Mouse (Mus musculus): Measurements from ENCODE around the gene Lhx5.

Gene Lhx5

DNA sequence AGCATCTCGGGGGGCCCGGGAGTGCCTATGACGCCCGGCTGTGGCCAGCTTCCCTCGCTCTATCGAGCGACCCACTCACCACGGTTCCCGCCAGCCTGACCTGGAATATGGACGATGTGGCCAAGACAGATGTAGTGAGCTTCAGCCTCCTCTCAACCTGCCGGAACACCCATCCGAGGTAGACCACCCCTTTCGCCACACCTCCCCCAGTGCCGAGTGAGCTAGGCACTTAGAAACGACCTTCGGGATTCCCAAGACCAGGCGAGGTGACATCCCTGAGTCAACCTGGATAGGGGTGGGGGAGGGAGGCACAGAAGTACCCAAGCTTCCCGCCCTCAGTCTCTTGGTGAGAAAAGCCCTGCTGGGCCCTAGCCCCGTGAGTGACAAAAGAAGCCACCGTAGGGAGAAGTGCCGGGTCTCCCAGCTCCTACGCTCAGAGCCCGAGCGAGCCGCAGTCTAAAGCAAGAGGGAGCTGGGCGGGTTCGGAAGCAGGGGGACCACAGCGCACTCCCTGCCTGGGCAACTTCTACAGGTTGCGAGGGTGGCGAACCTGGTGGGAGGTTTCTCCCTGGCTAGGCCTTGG lies 407 bp upstream of the Lhx5 start:
- DNase-seq (ENCODE audit: low read depth in 1 of 2, low spot score in 2 of 2): no peak

DNA sequence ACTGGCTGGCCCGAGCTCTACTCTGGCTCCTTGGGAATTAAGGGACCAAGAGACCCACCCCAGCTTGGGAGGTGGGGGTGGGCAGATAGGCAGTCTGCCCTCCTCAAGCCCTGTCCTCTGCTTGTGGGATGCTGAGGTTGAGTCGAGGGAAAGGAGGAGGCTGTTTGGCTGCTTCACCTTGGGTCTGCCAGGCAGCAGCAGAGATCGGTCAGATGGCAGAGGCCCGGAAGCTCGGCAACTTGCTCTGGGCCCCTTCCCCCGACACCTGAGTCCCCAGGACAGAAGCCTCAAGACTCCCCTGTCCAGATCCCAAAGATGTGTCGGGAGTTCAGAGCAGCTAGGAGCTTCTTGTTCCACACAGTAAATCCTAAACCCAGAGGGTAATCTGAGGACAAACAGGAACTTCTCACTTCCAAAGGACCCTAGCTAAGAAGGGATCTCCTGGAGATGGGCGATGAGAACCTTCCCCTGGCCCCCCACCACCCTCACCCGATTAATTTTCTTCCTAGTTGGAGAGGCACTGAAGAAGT lies 1.1 kb downstream of the Lhx5 start:
- DNase-seq (ENCODE audit: low read depth in 1 of 2, low spot score in 2 of 2): no peak

DNA sequence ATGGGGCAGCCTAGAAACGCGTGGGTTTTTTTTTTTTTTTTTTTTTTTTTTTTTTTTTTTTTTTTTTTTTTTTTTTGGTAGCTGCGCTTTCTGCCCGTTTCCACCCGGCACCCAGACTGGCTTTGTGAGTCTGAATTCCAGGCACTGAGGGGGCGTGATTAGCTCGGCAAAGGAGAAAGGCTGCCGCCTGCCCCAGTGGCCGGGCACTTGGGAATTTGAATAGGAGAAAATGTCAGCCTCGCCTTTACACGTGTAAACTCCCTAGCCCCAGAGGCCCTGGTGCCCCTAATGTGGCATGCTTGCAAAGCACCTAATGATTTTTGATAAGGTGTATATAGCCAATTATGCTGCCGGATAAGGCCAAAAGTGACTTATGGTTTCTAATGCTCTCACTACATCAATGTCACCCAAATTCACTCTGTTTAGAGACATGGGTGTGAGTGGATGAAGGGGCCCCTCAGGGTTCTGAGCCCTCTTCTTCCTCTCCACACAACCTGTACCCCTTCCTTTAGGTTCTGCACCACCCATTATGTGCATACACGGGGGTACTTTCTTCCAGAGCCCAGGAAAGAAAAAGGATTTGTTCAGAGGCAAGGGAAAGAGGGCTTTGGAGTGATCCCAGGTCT lies 1.7 kb downstream of the Lhx5 start:
- no peak for DNase-seq (ENCODE audit: low read depth in 1 of 2, low spot score in 2 of 2)

DNA sequence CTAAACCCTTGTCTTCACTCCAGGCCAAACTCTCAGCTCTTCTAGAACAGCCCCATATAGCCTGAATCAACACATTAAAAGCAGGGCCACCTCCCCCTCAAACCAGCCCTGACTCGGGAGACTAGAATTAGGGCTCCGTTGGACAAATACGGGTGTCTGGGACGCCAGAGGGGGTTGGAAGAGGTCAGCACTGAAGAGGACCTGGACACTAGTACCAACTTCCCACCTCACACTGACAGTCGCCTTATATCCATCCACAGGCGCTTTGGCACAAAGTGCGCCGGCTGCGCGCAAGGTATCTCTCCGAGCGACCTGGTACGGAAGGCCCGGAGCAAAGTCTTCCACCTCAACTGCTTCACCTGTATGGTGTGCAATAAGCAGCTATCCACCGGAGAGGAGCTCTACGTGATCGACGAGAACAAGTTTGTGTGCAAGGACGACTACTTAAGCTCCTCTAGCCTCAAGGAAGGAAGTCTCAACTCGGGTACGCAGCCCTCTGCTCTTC lies 2.8 kb downstream of the Lhx5 start:
- no peak for DNase-seq (ENCODE audit: low read depth in 1 of 2, low spot score in 2 of 2)

DNA sequence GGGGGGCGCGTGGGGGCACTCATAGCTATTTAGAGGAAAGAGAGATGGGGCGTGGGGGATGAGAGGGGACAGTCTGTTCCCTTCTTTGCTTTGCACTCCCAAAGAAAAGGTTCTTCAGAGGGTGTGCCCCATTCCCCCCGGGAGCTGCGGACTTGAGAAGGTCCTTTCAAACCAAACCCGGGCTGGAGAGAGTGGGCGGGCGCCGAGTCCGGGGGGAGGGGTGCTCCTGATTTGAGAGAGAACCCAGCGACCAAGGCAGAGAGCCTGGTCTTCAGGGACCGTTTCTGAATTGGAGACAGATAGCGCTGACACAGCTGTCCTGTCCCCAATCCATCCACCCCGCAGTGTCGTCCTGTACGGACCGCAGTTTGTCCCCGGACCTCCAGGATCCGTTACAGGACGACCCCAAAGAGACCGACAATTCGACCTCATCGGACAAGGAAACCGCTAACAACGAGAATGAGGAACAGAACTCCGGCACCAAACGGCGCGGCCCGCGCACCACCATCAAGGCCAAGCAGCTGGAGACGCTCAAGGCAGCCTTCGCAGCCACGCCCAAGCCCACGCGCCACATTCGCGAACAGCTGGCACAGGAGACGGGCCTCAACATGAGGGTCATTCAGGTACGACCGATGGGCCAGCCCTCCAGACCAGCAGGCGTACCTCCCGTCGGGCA lies 3.6 kb downstream of the Lhx5 start:
- no peak for DNase-seq (ENCODE audit: low read depth in 1 of 2, low spot score in 2 of 2)

DNA sequence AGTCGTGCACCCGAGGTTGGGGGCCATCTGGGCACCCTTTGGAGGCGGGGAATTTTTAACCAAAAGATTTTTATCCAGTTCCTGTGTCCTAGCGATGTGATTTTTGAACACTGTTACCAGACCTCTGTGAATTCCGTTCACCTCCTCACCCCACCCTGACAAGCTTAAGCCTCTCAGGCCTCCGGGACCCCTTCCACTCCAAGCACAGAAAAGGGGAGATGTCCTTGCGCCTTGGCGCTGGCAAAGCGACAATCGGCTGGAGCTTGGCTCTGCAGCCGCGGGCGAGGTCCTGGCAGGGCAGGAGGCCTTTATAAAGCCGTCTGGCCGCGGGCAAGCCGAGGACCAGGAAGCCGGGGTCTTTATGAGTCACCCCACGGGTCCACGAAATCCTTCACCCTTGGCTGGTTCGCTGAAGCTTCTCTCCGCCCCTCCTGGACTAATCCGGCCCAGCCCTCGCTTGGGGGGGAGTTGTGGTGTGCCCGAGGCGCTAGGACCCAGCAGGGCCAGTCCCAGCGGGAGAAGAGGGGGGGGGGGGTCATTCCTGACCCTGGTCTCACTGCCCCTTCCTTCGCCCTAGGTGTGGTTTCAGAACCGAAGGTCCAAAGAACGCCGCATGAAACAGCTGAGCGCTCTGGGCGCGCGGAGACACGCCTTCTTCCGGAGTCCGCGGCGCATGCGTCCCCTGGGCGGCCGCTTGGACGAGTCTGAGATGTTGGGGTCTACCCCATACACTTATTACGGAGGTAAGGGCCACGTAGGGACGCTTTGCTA lies 4.4 kb downstream of the Lhx5 start:
- no peak for DNase-seq (ENCODE audit: low read depth in 1 of 2, low spot score in 2 of 2)

DNA sequence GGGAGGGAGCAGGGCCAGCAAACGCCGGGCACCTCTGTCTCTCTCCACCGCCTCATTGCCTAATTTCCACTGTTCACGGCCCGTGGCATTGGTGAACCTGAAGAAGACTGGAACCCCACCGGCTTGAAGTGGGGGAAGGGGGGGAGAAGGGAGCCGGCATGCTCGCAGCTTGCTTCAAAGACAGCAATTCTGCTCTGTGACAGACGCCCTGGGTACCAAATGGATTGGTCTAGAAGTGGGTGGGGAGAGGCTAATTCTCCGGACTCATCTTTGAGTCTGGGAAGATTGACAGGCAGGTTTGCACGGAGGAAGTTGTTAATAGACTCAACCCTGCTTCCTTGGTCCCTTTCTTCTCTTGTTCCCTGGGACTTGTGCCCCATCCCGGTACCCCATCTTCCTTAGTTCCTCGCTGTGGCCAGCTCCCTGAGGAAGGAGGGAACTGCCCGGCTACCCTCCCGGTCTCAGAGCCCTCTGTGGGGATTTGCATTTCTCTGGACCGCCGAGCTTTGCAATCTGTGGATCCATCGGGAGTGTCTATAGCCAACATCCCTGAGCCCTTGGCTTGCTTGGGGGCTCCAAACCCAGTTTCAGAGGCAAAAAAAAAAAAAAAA lies 5.5 kb downstream of the Lhx5 start:
- DNase-seq (ENCODE audit: low read depth in 1 of 2, low spot score in 2 of 2): no peak

DNA sequence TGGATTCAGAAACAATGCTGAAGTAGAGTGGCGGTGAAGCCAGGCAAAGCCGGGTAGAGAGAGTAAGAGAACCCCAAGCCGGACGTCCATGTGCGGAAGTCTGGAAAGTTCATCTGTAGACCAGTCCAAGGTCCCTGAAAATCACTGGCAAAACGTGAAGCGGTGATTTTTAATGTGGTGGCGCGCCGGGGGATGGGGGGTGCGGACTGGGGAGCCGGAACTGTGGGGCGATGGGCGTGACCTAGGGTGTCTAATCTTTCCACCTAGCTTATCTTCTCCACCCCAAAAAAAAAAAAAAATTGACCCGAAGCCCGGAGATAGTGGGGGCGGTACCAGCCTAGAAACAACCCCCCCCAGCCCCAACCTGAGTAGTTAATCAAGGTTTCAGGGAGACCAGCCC lies 6.0 kb downstream of the Lhx5 start:
- no peak for DNase-seq (ENCODE audit: low read depth in 1 of 2, low spot score in 2 of 2)

DNA sequence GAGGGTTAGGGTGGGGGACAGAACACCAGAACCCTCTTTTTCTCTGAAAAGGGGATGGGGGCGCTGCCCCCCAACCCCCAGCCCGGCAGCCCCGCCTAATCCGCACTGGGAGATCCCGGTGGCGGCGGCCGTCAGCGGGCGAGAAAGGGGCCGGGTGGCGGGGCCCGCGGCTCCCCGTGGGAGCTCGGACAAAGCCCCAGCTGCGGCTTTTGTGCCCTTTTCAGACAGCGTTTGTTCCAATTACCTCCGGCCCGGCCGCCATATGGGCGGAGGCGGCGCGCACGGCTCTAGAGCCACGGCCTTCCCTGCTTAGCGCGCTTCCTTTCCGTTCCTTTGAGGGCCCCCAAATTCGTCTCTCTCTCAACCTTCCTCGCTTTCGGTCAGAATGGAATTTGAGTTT lies 6.5 kb downstream of the Lhx5 start:
- no peak for DNase-seq (ENCODE audit: low read depth in 1 of 2, low spot score in 2 of 2)

DNA sequence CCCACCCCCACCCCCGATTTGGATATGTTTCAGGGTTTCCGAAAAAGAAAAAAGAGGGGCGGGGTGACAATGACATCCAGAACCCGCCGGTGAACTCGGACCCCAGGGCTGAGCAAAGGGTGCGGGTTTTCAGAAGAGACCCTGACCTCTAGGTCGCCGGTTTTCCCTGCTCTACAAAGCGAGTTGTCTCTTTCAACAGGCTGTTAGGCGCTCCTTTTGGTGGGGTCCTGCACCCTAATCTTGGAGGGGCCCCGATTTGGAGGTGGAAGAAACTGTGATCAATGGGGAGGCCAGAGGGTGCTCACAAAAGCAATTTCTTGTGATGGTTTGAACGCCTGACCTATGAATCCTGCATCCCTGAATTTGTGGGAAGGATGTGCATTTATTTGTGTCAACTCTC lies 7.0 kb downstream of the Lhx5 start:
- DNase-seq (ENCODE audit: low read depth in 1 of 2, low spot score in 2 of 2): no peak

DNA sequence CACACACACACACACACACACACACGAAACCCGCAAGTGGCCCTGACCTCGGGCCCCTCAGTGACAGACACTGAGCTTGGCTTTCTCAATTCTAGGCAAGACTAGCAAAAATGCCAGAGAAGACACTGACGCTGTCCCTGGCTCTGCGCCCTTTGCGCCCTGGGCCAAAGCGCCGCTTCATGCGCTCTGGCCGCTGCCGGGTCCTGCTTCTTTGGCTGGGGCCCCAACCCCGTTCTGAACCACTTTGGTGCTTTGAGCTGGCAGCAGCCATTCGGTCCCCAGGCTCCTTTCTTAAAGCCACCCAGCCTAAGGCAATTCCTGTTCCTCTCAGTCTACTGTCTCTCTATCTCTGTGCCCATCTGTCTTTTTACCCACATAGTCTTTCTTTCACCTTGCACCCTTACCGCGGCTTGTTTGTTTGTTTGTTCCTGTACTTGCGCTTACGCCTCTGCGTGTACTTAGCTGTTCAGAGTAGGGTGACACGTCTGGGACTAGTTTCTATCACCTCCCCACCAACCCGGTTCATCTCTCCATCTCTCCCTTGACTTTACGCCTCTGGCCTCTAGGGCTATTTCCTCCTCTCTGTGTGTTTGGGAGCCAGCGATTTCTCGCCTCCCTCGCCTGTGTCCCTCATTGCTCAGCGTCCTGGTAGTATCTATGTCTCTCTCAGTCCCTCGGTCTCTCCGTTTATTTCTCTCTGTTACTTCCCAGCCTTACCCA lies 7.7 kb downstream of the Lhx5 start:
- no peak for DNase-seq (ENCODE audit: low read depth in 1 of 2, low spot score in 2 of 2)

DNA sequence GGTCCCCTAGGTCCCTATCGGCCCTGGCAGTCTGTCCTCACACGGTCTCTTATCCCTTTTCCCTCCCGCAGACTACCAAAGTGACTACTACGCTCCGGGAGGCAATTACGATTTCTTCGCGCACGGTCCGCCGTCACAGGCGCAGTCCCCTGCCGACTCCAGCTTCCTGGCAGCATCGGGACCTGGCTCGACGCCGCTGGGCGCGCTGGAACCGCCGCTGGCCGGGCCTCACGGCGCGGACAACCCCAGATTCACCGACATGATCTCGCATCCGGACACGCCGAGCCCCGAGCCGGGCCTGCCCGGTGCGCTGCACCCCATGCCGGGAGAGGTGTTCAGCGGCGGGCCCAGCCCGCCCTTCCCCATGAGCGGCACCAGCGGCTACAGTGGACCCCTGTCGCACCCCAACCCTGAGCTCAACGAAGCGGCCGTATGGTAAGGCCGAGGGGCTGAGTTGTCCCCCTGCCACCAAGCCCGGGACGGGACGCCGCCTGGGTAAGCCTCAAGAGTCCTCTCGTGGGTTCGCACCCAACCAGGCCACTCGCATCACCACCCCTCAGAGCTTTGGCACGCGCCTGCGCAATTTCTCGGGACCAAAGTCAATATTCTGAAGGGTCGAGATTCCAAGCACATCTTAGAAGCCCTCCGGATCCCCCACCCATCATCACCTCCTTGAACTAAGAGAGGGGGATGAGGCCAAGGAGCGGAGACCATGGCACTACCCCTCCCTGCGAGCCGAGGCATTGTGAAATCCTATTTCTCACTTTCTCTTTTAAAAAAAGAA lies 8.6 kb downstream of the Lhx5 start:
- no peak for DNase-seq (ENCODE audit: low read depth in 1 of 2, low spot score in 2 of 2)

DNA sequence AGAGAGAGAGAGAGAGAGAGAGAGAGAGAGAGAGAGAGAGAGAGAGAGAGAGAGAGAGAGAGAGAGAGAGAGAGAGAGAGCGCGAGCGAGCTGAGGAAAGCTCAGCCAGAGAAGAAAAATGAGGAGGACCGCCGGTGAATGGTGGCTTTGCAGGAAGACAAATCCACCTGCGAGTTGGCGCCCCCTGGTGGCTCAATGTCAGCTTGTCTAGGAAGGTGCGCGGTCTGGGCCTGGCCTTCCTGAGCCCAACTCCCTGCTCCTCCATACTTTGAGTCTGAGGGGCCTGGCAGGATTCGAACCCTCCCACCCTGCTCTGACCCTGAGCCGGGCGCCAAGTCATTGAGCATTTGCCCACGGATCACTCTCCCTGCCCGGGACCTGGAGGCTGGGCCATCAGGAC lies 9.2 kb downstream of the Lhx5 start:
- DNase-seq (ENCODE audit: low read depth in 1 of 2, low spot score in 2 of 2): peak in 1 of 2 experiments; percentile 35

DNA sequence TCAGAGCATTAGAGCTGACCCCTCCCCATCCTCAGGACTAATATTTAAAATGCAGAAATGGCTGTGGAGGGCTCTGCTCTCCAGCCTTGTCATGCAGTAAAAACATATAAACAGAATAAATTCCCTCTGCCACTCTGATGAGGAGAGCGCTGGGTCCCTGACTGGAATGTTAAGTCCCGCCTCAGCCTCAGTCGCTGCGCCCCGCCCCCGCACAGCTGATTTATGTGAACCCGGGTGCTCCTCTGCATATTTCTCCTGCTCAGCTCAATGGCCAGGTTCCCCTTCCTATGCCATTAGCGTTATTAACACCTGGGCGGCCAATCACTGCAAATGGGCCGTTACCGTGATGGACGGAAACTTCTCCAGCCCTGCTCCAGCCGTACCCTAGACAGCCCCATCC lies 15.8 kb downstream of the Lhx5 start:
- no peak for DNase-seq (ENCODE audit: low read depth in 1 of 2, low spot score in 2 of 2)

DNA sequence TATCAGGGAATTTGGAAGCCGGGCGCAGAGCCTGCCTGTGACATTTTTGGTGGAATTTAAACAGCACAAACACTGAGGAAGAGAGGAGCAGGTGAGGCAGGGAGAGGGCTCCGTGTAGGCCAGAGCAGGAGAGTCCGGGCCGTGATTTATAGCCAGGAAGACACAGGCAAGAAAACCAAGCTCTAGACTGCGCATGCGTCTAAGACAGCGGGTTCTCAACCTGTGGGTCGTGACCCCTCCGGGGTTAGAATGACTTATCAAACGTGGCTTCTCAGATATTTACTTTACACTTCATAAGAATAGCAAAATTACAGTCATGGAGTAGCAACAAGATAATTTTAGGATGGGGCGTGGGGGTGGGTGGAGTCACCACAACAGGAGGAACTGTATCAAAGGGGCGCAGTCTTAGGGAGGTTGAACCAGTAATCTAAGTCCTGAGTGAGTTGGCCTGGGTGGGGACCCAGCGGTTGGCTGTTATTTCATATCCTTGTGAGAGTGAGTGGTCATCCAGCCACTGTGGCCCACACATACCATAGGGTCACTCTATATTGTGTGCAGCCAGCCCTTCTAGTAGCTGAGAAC lies 23.3 kb downstream of the Lhx5 start:
- DNase-seq (ENCODE audit: low read depth in 1 of 2, low spot score in 2 of 2): no peak

DNA sequence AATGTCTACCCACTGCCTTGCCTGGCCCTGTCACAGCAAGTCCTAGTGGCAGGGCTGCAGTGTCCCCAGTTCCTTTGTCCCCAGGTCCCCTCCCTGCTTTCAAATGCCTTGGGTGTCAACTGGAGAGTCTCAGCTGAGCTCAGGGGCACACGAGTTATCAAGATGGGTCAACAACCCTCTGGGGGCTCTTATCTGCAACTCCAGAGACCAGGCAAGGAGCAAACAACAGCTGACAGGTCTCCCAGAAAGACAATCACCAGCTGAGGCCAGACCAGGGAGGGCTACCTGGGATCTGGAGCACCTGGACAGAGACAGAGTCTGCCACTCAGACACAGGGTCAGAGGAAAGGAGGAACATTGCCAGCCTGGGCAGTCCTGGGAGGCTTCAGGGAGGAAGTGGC lies 24.8 kb downstream of the Lhx5 start:
- DNase-seq (ENCODE audit: low read depth in 1 of 2, low spot score in 2 of 2): no peak

DNA sequence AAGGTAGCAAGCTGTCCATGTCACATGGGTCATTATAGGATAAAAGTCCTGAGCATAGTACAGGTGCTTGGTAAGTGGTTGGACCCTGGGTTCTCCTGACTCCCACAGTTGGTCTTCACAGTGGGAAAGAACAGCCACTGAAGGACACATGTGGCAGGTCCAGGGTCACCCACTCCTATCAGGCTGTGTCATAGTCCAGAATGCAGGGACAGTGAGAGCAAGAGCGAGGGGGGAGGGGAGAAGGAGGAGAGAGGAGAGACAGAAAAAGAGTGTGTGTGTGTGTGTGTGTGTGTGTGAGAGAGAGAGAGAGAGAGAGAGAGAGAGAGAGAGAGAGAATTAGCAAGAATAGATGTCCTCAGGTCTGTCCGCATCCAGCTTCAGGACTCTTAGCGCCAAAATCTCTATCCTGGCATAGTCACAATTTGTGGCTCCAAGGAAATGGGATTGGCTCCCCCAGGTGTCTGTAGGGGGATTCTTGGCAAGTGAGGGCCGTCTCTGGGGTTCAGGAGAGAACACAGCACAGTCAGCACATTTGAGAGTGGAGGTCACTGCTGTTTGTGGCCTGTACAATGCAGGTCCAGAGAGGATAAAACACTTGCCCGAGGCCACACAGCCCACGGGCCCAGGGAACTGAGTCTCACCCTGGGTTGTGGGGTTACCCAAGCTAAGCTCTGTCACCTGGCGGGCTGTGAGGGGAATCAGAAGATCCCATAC lies 25.5 kb downstream of the Lhx5 start:
- DNase-seq (ENCODE audit: low read depth in 1 of 2, low spot score in 2 of 2): no peak

DNA sequence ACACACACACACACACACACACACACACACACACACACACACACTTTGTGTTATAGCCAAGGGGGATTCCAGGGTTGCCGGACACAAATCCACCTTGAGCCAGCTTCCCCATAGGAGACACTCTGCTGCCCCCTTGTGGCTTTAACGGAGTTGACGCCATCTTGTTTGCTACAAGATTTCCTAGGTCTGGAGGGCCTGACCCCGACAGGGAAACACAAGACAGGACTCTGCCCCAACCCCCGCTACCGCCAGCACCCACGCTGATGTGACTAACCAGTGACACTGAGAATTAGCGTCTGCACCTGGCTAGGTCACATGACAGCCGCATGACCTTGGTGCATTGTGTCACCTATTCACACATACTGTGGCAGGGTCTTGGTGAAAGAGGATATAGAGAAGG lies 26.1 kb downstream of the Lhx5 start:
- peak in 1 of 2 experiments; percentile 32 for DNase-seq (ENCODE audit: low read depth in 1 of 2, low spot score in 2 of 2)

DNA sequence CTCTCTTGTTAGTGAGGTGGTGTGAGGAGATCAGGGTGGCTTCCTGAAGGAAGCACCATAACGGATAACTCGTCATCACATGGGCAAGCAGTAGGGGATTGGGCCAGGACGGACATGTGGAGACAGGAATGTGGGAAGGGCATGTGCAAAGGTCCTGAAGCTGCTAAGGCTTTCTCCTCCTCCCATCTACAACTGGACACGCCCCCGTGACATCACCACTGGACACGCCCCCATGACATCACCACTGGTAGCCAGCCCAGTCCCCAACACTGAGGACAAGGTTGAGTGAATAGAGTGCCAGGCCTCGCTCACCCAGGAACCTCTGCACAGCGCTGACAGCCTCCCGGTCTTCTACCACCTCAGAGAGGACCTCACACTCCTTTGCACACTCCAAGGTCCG lies 27.6 kb downstream of the Lhx5 start:
- no peak for DNase-seq (ENCODE audit: low read depth in 1 of 2, low spot score in 2 of 2)
